Mouse (Mus musculus): ENCODE results near the gene Fnip2.

Gene Fnip2

GRCm38 (mm10) chr3:79527921-79528320, 39.7 kb downstream of the Fnip2 start:
- no peak for DNase-seq (ENCODE audit: low spot score)

GRCm38 (mm10) chr3:79527521-79527920, 40.1 kb downstream of the Fnip2 start:
- no peak for DNase-seq (ENCODE audit: low spot score)

GRCm38 (mm10) chr3:79523349-79523748, 44.2 kb downstream of the Fnip2 start:
- DNase-seq (ENCODE audit: low spot score) = no peak

GRCm38 (mm10) chr3:79519862-79520261, 47.7 kb downstream of the Fnip2 start:
- no peak for DNase-seq (ENCODE audit: low spot score)

GRCm38 (mm10) chr3:79518761-79519527, 48.7 kb downstream of the Fnip2 start:
- peak; percentile 78 for DNase-seq (ENCODE audit: low spot score)

- no peak for DNase-seq (ENCODE audit: low spot score)
Measured at GRCm38 (mm10) chr3:79517884-79518591, 49.6 kb downstream of the Fnip2 start.

- DNase-seq (ENCODE audit: low spot score) = no peak
Measured at GRCm38 (mm10) chr3:79516958-79517357, 50.6 kb downstream of the Fnip2 start.

GRCm38 (mm10) chr3:79516099-79516920, 51.3 kb downstream of the Fnip2 start:
- no peak for DNase-seq (ENCODE audit: low spot score)

GRCm38 (mm10) chr3:79514304-79514703, 53.3 kb downstream of the Fnip2 start:
- no peak for DNase-seq (ENCODE audit: low spot score)

- DNase-seq (ENCODE audit: low spot score) = no peak
Measured at GRCm38 (mm10) chr3:79501166-79501728, 66.3 kb downstream of the Fnip2 start.

- peak; percentile 61 for DNase-seq (ENCODE audit: low spot score)
Measured at GRCm38 (mm10) chr3:79500279-79500678, 67.3 kb downstream of the Fnip2 start.

- no peak for DNase-seq (ENCODE audit: low spot score)
Measured at GRCm38 (mm10) chr3:79496668-79497067, 70.9 kb downstream of the Fnip2 start.

GRCm38 (mm10) chr3:79495151-79495550, 72.4 kb downstream of the Fnip2 start:
- DNase-seq (ENCODE audit: low spot score) = no peak

GRCm38 (mm10) chr3:79494028-79494427, 73.6 kb downstream of the Fnip2 start:
- DNase-seq (ENCODE audit: low spot score) = no peak

GRCm38 (mm10) chr3:79493064-79493463, 74.5 kb downstream of the Fnip2 start:
- no peak for DNase-seq (ENCODE audit: low spot score)

GRCm38 (mm10) chr3:79491614-79492013, 76.0 kb downstream of the Fnip2 start:
- DNase-seq (ENCODE audit: low spot score) = no peak

- no peak for DNase-seq (ENCODE audit: low spot score)
Measured at GRCm38 (mm10) chr3:79490102-79490501, 77.5 kb downstream of the Fnip2 start.

- DNase-seq (ENCODE audit: low spot score) = no peak
Measured at GRCm38 (mm10) chr3:79488025-79488424, 79.6 kb downstream of the Fnip2 start.

- no peak for DNase-seq (ENCODE audit: low spot score)
Measured at GRCm38 (mm10) chr3:79484286-79485063, 83.1 kb downstream of the Fnip2 start.

GRCm38 (mm10) chr3:79478880-79479279, 88.7 kb downstream of the Fnip2 start:
- DNase-seq (ENCODE audit: low spot score) = no peak

- DNase-seq (ENCODE audit: low spot score) = no peak
Measured at GRCm38 (mm10) chr3:79478400-79478799, 89.2 kb downstream of the Fnip2 start.
